Mouse (Mus musculus): ENCODE measurements around the gene Supt20. TPM values are rescaled to one million over a fixed set of nuclear protein-coding genes. Genes with fewer than 3 reads are reported as not detected.
"Not testable (repeated sequence)": the region's sequence is repeated elsewhere in the genome, so short reads cannot be mapped to it uniquely, and the experiment has no call there.

Supt20 gene
- polyA plus RNA-seq, 2 experiments = 110 to 146 TPM

- H3K9ac ChIP-seq (ENCODE audit: low read depth, low read length, severe bottlenecking) = no peak overlapping the region
- H3K4me2 ChIP-seq (replicated peaks; ENCODE audit: low read depth, low read length, severe bottlenecking) = no peak overlapping the region
- H3K4me3 ChIP-seq (replicated peaks; ENCODE audit: low read length) = no peak overlapping the region
- TF ChIP-seq POLR2A (IDR thresholded peaks at IDR 0.05; ENCODE audit: borderline replicate concordance, extremely low read depth, insufficient read depth, insufficient read length) = no peak
- H3K27me3 ChIP-seq (ENCODE audit: control insufficient read depth, insufficient read depth, low read length) = no peaks in the 10 kb centered on the region
- no peaks in the 10 kb centered on the region for H3K4me1 ChIP-seq (ENCODE audit: control insufficient read depth, insufficient read depth, low read length)
- no peak for ATAC-seq (ENCODE audit: low FRiP score, low read depth)
- DNase-seq (ENCODE audit: low spot score) = no peak
- 97% methylated on average over 1 of the region's 1 CpGs for WGBS
- no peaks in the 10 kb centered on the region for H3K36me3 ChIP-seq (ENCODE audit: control insufficient read depth, insufficient read depth, low read length)
- no peak overlapping the region for H3K27ac ChIP-seq (replicated peaks; ENCODE audit: low read depth, low read length)
- H3K9me3 ChIP-seq (ENCODE audit: control insufficient read depth, low read length) = no peaks in the 10 kb centered on the region
Measured at GRCm38 (mm10) chr3:54761258-54761657, 68.7 kb downstream of the Supt20 start.

- no peaks in the 10 kb centered on the region for H3K36me3 ChIP-seq (ENCODE audit: control insufficient read depth, insufficient read depth, low read length)
- no peak overlapping the region for H3K9ac ChIP-seq (ENCODE audit: low read depth, low read length, severe bottlenecking)
- H3K27me3 ChIP-seq (ENCODE audit: control insufficient read depth, insufficient read depth, low read length) = no peaks in the 10 kb centered on the region
- no peaks in the 10 kb centered on the region for H3K9me3 ChIP-seq (ENCODE audit: control insufficient read depth, low read length)
- DNase-seq (ENCODE audit: low spot score) (peak; percentile 25), ATAC-seq (ENCODE audit: low FRiP score, low read depth) (no peak)
- H3K27ac ChIP-seq (replicated peaks; ENCODE audit: low read depth, low read length) = no peak overlapping the region
- H3K4me3 ChIP-seq (replicated peaks; ENCODE audit: low read length) = peak overlapping the region; percentile 15; the same call in 1 of the 2 replicates
- 69% methylated on average over 18 of the region's 18 CpGs for WGBS
- no peaks in the 10 kb centered on the region for H3K4me1 ChIP-seq (ENCODE audit: control insufficient read depth, insufficient read depth, low read length)
- H3K4me2 ChIP-seq (replicated peaks; ENCODE audit: low read depth, low read length, severe bottlenecking) = peak overlapping the region; percentile 16
- TF ChIP-seq POLR2A (IDR thresholded peaks at IDR 0.05; ENCODE audit: borderline replicate concordance, extremely low read depth, insufficient read depth, insufficient read length) = no peak
Measured at GRCm38 (mm10) chr3:54764418-54764817, 71.8 kb downstream of the Supt20 start.

- not testable (repeated sequence) for H3K4me3 ChIP-seq (replicated peaks; ENCODE audit: low read length); H3K4me1 ChIP-seq (ENCODE audit: control insufficient read depth, insufficient read depth, low read length); ATAC-seq (ENCODE audit: low FRiP score, low read depth); H3K9me3 ChIP-seq (ENCODE audit: control insufficient read depth, low read length); DNase-seq (ENCODE audit: low spot score); H3K27ac ChIP-seq (replicated peaks; ENCODE audit: low read depth, low read length); H3K4me2 ChIP-seq (replicated peaks; ENCODE audit: low read depth, low read length, severe bottlenecking); H3K27me3 ChIP-seq (ENCODE audit: control insufficient read depth, insufficient read depth, low read length); H3K36me3 ChIP-seq (ENCODE audit: control insufficient read depth, insufficient read depth, low read length); H3K9ac ChIP-seq (ENCODE audit: low read depth, low read length, severe bottlenecking)
- WGBS = 91% methylated on average over 6 of the region's 6 CpGs
Measured at GRCm38 (mm10) chr3:54765521-54765920, 72.9 kb downstream of the Supt20 start.

GRCm38 (mm10) chr3:54766034-54766433 is 73.4 kb downstream of the Supt20 start:
- H3K27me3 ChIP-seq (ENCODE audit: control insufficient read depth, insufficient read depth, low read length) = no peaks in the 10 kb centered on the region
- no peaks in the 10 kb centered on the region for H3K9me3 ChIP-seq (ENCODE audit: control insufficient read depth, low read length)
- H3K9ac ChIP-seq (ENCODE audit: low read depth, low read length, severe bottlenecking) = no peak overlapping the region
- no peak overlapping the region for H3K27ac ChIP-seq (replicated peaks; ENCODE audit: low read depth, low read length)
- WGBS = 78% methylated on average over 14 of the region's 14 CpGs
- TF ChIP-seq POLR2A (IDR thresholded peaks at IDR 0.05; ENCODE audit: borderline replicate concordance, extremely low read depth, insufficient read depth, insufficient read length) = no peak
- H3K4me2 ChIP-seq (replicated peaks; ENCODE audit: low read depth, low read length, severe bottlenecking) = no peak overlapping the region
- H3K4me1 ChIP-seq (ENCODE audit: control insufficient read depth, insufficient read depth, low read length) = no peaks in the 10 kb centered on the region
- DNase-seq (ENCODE audit: low spot score) (no peak), ATAC-seq (ENCODE audit: low FRiP score, low read depth) (no peak)
- H3K36me3 ChIP-seq (ENCODE audit: control insufficient read depth, insufficient read depth, low read length) = no peaks in the 10 kb centered on the region
- no peak overlapping the region for H3K4me3 ChIP-seq (replicated peaks; ENCODE audit: low read length)

GRCm38 (mm10) chr3:54766811-54767210 is 74.2 kb downstream of the Supt20 start:
- TF ChIP-seq POLR2A (IDR thresholded peaks at IDR 0.05; ENCODE audit: borderline replicate concordance, extremely low read depth, insufficient read depth, insufficient read length) = no peak
- Histone ChIP-seq H3K4me3 (replicated peaks; ENCODE audit: low read length) (no peak overlapping the region), H3K9me3 (ENCODE audit: control insufficient read depth, low read length) (no peaks in the 10 kb centered on the region), H3K4me2 (replicated peaks; ENCODE audit: low read depth, low read length, severe bottlenecking) (no peak overlapping the region), H3K27ac (replicated peaks; ENCODE audit: low read depth, low read length) (no peak overlapping the region), H3K27me3 (ENCODE audit: control insufficient read depth, insufficient read depth, low read length) (no peaks in the 10 kb centered on the region), H3K36me3 (ENCODE audit: control insufficient read depth, insufficient read depth, low read length) (no peaks in the 10 kb centered on the region), H3K4me1 (ENCODE audit: control insufficient read depth, insufficient read depth, low read length) (no peaks in the 10 kb centered on the region), H3K9ac (ENCODE audit: low read depth, low read length, severe bottlenecking) (no peak overlapping the region)
- no peak for DNase-seq (ENCODE audit: low spot score)
- ATAC-seq (ENCODE audit: low FRiP score, low read depth) = no peak
- 86% methylated on average over 5 of the region's 5 CpGs for WGBS

- ATAC-seq (ENCODE audit: low FRiP score, low read depth) (no peak), DNase-seq (ENCODE audit: low spot score) (no peak)
- no peaks in the 10 kb centered on the region for H3K36me3 ChIP-seq (ENCODE audit: control insufficient read depth, insufficient read depth, low read length)
- H3K4me2 ChIP-seq (replicated peaks; ENCODE audit: low read depth, low read length, severe bottlenecking) = no peak overlapping the region
- no peak overlapping the region for H3K4me3 ChIP-seq (replicated peaks; ENCODE audit: low read length)
- H3K9ac ChIP-seq (ENCODE audit: low read depth, low read length, severe bottlenecking) = no peak overlapping the region
- H3K4me1 ChIP-seq (ENCODE audit: control insufficient read depth, insufficient read depth, low read length) = no peaks in the 10 kb centered on the region
- no peaks in the 10 kb centered on the region for H3K27me3 ChIP-seq (ENCODE audit: control insufficient read depth, insufficient read depth, low read length)
- H3K27ac ChIP-seq (replicated peaks; ENCODE audit: low read depth, low read length) = no peak overlapping the region
- no peak for TF ChIP-seq POLR2A (IDR thresholded peaks at IDR 0.05; ENCODE audit: borderline replicate concordance, extremely low read depth, insufficient read depth, insufficient read length)
- WGBS = 92% methylated on average over 8 of the region's 8 CpGs
- 0 out of 2 replicates have a peak, but pooled peaks cover 2% of the 10 kb centered on the region for H3K9me3 ChIP-seq (ENCODE audit: control insufficient read depth, low read length)
Measured at GRCm38 (mm10) chr3:54768592-54768991, 76.0 kb downstream of the Supt20 start.

All from limb, embryonic 14.5 days (tissue).